Mouse (Mus musculus): Measurements from ENCODE around the gene Rmnd5a.

The Rmnd5a gene

GRCm38 (mm10) chr6:71441251-71441580 lies 779 bp upstream of the Rmnd5a start:
- DNase-seq, result no peak

GRCm38 (mm10) chr6:71440217-71440491 lies 283 bp downstream of the Rmnd5a start:
- DNase-seq, result peak; percentile 54

- peak; percentile 5 for DNase-seq
Measured at GRCm38 (mm10) chr6:71439506-71440216, 776 bp downstream of the Rmnd5a start.

GRCm38 (mm10) chr6:71438070-71438469 lies 2.4 kb downstream of the Rmnd5a start:
- DNase-seq, result no peak

- DNase-seq, result no peak
Measured at GRCm38 (mm10) chr6:71427996-71428725, 12.3 kb downstream of the Rmnd5a start.

GRCm38 (mm10) chr6:71425681-71426080 lies 14.8 kb downstream of the Rmnd5a start:
- no peak for DNase-seq

GRCm38 (mm10) chr6:71423116-71423515 lies 17.3 kb downstream of the Rmnd5a start:
- peak; percentile 39 for DNase-seq

- no peak for DNase-seq
Measured at GRCm38 (mm10) chr6:71422162-71422561, 18.3 kb downstream of the Rmnd5a start.

GRCm38 (mm10) chr6:71420848-71421247 lies 19.6 kb downstream of the Rmnd5a start:
- DNase-seq, result no peak

- DNase-seq, result no peak
Measured at GRCm38 (mm10) chr6:71418874-71419273, 21.6 kb downstream of the Rmnd5a start.

GRCm38 (mm10) chr6:71415446-71415845 lies 25.0 kb downstream of the Rmnd5a start:
- DNase-seq, result no peak

- DNase-seq, result no peak
Measured at GRCm38 (mm10) chr6:71414624-71415023, 25.8 kb downstream of the Rmnd5a start.

- no peak for DNase-seq
Measured at GRCm38 (mm10) chr6:71398829-71399609, 41.4 kb downstream of the Rmnd5a start.

GRCm38 (mm10) chr6:71396761-71397160 lies 43.7 kb downstream of the Rmnd5a start:
- DNase-seq, result no peak

- DNase-seq, result no peak
Measured at GRCm38 (mm10) chr6:71396016-71396415, 44.4 kb downstream of the Rmnd5a start.

GRCm38 (mm10) chr6:71390496-71390895 lies 49.9 kb downstream of the Rmnd5a start:
- no peak for DNase-seq

- no peak for DNase-seq
Measured at GRCm38 (mm10) chr6:71381654-71382053, 58.8 kb downstream of the Rmnd5a start.

- DNase-seq, result no peak
Measured at GRCm38 (mm10) chr6:71376711-71377110, 63.7 kb downstream of the Rmnd5a start.

- no peak for DNase-seq
Measured at GRCm38 (mm10) chr6:71374921-71375320, 65.5 kb downstream of the Rmnd5a start.

- DNase-seq, result no peak
Measured at GRCm38 (mm10) chr6:71374311-71374829, 66.1 kb downstream of the Rmnd5a start.

- DNase-seq, result no peak
Measured at GRCm38 (mm10) chr6:71373249-71373775, 67.1 kb downstream of the Rmnd5a start, which contains the start of gene Cd8a. Gene Cd8a (plus strand): TSS chr6:71373427.

GRCm38 (mm10) chr6:71372041-71372720 lies 68.3 kb downstream of the Rmnd5a start:
- no peak for DNase-seq

Measured in right cerebral cortex, postnatal 4 days (tissue).